Comparison of ENCODE assay signal across 9 mouse cellular contexts in the genomic region with DNA sequence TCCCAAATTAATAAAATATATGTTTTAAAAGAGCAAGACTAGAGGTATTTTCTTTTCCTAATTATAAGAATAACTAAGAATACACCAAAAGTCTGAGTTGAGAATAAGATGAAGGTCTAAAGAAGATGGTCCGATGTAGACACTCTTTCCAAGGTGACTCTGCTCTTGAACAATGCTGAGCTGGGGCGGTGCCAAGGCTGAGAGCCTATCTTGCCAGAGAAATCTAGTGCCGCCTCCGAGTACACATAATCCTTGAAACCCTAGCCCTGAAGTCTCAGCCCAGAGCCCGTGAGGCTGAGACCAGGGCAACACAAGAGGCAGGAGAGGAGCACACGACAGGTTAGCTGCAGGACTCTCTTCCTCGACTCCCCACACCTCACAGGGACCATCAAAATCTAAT.
DNase-seq lines count a peak whose midpoint lies in the region.
"Had no signal": no experiment of that assay in that cellular context is flagged by ENCODE, and none has a peak within 500 bp of the region (broad histone marks: within the 10 kb centered on the region; RNA-seq: fewer than 3 reads in every experiment).

No protein-coding gene starts in this region.

- DNase-seq in adrenal gland, adult 2 months: peak; percentile 50
- no peak for DNase-seq in adrenal gland, postnatal 4 days (ENCODE audit: low spot score in 2 of 2)
- peak; percentile 77 for DNase-seq in heart, adult 11 months
- DNase-seq in heart, postnatal 4 days: no peak
- DNase-seq in urinary bladder, postnatal 14 days (ENCODE audit: low spot score): peak; percentile 24
- no peak for DNase-seq in urinary bladder, postnatal 36 days (ENCODE audit: low spot score in 2 of 2)
- no peak for DNase-seq in yolk sac, embryonic 10.5 days (ENCODE audit: low spot score)
- no peak for DNase-seq in lung, postnatal 14 days
- DNase-seq: lung, postnatal 36 days had no signal

Comparison
In these comparisons a context has a peak if more than half of its experiments do, and no peak if none do; other contexts are left out.
1. DNase-seq: peak in adrenal gland, adult 2 months (single experiment), heart, adult 11 months (single experiment) and urinary bladder, postnatal 14 days (single experiment); none in adrenal gland, postnatal 4 days (0 of 2), heart, postnatal 4 days (single experiment), urinary bladder, postnatal 36 days (0 of 2), yolk sac, embryonic 10.5 days (single experiment) and lung, postnatal 14 days (single experiment).